Mouse (Mus musculus): Measurements from ENCODE around the gene Sptlc2.
"Not testable (repeated sequence)": the region's sequence is repeated elsewhere in the genome, so short reads cannot be mapped to it uniquely, and the experiment has no call there.

Sptlc2 gene

DNA sequence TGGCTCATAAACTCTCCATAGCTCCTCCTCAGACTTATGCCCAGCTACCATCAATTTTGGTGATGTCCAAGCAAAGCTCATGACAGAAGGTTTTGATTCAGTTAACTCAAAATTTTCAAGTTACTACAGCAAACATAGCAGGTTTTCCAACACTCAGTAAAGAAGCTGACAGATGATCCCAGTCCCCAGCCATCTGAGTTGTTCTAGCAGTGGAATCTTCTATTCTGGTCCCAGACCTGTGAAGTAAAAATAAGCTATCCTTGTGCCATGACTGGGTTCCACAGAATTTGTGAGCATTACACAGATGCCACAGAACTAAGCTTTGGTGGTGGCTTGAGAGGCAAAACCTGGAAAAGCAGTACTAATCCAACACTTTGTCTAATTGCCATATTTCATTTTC lies 54.4 kb downstream of the Sptlc2 start:
- intact Hi-C loops (cut with DNase I), result loop anchor here (5.0 to 10.0 kb wide), 2 partner anchors 66 to 199 kb away; partner anchors contain the start of genes Ahsa1 and Vipas39

DNA sequence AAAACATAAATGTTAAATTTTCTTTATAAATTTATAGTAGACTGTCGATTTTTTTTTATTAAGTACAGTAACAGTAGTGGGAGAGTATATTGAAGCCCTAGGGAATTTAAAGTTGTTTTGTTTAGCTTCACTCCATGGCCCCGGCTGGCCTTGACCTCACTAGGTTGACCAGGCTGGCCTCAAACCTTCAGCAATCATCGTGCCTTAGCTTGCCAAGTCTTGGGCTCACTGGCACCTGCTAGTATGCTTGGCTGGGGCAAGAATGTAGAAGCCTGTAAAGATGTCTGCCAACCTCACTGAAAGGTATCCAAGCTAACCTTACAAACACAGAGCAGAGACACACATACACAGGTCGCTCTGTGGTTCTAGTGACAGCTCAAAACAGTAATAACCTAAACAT lies 55.6 kb downstream of the Sptlc2 start:
- intact Hi-C loops (cut with DNase I), result loop anchor here (5.0 to 10.0 kb wide), 2 partner anchors 65 to 198 kb away; partner anchors contain the start of genes Ahsa1 and Vipas39

DNA sequence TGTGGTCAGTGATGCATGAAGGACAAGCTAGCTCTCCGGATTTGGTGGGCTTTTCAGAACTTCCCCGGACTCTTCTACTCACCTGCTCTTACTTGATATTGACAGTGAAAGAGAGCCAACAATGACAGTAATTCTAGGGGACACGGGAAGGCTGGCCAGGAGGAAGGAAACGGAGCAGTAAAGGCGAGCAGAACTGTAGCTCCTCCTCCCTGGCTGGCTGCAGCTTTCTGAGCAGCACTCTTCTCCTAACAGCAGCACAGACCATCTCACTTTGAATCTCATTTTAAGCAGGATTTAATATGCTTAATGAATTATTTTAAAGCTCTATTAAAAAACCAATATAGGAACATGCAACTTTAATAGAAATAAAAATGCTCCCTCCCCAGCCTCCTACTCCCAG lies 56.2 kb downstream of the Sptlc2 start:
- intact Hi-C loops (cut with DNase I), result loop anchor here (5.0 to 10.0 kb wide), 2 partner anchors 65 to 197 kb away; partner anchors contain the start of genes Ahsa1 and Vipas39

DNA sequence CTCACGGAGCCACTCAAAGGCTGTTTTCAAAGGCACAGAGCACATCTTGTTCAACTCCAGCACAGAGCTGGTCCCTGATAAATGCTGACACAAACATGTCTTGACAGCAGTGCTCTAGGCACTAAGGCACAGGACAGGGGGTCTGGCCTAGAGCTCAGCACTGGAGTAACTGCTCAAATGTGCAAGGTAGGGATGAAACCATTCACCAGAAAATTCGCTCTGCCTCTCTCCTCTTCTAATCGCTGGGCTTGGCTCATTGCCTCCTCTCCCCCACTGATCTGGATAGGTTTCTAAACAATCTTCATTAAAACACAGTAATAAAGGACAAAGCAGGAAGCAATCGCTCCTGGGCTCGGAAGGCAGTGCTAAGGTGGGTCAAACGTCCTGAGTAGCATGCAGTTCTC lies 57.1 kb downstream of the Sptlc2 start:
- intact Hi-C loops (cut with DNase I), result loop anchor here (5.0 to 10.0 kb wide), 2 partner anchors 64 to 196 kb away; partner anchors contain the start of genes Ahsa1 and Vipas39

DNA sequence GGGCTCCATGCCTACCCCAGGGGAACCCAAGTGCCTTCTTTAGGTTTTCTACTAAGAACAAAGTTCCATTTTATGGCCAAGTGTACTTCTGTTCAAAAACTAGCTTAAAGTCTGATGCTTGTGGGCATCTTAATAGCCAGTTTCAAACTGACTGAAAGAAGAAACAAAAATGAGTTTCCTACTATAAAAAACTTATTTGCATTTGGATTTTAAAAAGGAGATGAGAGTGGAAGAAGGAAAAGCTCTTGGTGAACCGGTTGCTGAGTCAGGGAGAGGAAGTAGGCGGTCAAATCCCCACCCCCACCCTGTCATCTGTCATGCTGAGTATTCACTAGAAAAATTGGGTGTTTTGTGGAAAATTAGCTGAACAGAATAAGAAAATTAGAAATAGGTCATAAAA lies 57.9 kb downstream of the Sptlc2 start:
- intact Hi-C loops (cut with DNase I), result loop anchor here (5.0 to 10.0 kb wide), 2 partner anchors 63 to 195 kb away; partner anchors contain the start of genes Ahsa1 and Vipas39

DNA sequence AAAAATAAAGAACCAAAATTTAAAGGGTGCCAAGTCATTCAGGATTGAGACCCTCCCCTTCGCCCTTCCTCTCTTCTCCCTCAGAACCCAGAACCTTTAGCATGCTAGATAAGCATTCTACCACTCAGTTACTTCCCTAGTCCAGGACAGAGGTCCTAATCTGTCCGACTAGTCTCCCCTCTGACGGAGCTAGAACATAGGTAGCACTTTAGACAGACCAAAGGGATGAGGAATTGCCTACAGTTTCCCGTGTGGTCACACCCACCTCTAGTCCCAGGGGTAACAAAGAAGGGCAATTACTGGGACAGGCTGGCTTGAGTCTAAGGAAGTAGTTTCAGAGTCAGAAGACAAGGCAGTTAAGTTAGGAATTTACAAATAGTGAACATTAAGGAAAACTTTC lies 60.1 kb downstream of the Sptlc2 start:
- intact Hi-C loops (cut with DNase I), result no loop called here

DNA sequence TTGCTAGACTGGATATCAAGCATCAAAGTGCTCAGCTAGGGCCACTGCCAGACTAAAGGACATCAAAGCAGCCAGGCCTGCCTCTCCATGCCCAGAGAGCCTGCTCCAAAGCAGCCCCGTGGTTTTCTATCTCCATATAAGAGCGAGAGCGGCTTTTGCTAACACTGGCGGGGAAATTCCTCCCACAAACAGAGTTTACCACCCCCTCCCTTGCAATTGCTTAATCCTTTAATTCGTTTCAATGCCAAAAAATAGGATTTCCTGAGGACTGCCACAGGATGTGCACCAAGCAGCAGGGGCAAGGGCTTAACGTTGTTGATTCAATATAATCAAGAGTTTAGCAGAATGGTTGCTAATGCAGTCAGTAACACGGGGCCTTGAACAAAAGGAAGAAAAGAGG lies 60.5 kb downstream of the Sptlc2 start:
- intact Hi-C loops (cut with DNase I), result no loop called here

DNA sequence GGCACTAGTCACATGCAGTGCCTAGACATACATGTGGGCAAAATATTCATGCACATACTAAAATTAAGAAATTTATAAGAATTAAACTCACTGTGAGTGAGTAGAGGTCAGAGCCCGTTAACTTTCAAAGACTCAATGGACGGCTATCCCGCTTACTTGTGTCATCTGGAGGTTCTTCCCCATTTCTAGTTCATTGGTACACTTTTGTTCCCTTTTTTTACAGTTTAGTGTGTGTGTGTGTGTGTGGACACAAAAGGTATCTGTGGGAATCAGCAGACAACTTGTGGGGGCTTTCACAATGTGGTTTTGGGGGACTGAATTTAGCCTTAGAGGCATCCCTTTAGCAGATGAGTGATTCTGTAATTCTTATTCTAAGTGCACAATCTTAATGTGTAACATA lies 62.7 kb downstream of the Sptlc2 start:
- intact Hi-C loops (cut with DNase I), result no loop called here

DNA sequence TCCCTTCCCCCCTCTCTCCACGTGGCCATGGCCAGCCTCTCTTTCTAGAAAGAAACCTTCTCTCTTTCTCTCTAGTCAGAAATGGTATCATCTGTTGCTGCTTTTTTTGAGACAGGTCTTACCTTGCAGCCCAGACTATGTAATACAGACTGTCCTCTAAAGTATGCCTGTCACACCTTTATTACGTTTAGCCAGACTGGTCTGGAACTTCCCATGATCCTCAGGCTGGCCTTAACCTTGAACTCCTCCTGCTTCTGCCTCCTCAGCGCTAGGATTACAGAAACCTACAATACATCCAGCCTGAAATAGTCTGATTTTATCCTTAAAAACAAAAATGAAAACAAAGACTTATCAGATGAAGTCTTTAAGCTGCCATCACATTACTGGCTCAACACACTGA lies 68.9 kb downstream of the Sptlc2 start:
- intact Hi-C loops (cut with DNase I), result loop anchor here (5.0 kb wide), 1 partner anchor 42 kb away; no protein-coding TSS in a partner anchor

DNA sequence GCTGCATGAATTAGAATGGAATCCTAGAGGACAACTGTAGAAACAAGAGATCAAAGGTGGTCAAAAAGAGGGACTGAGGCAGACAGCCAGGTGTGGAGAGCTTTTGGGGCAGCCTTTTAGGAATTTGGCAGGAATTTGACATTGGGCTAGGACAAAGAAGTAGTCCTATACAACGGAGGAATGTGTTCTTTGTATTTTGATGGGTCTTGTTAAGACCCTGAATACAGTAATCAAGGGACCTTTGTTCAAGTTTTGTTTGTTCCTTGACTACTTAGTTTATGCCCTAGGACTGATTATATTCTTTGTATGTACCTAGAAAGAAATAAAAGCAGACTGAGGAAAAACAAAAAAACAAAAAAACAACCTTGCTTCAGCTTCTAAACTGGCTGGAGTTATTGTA lies 70.2 kb downstream of the Sptlc2 start:
- intact Hi-C loops (cut with DNase I), result loop anchor here (5.0 kb wide), 1 partner anchor 41 kb away; no protein-coding TSS in a partner anchor

DNA sequence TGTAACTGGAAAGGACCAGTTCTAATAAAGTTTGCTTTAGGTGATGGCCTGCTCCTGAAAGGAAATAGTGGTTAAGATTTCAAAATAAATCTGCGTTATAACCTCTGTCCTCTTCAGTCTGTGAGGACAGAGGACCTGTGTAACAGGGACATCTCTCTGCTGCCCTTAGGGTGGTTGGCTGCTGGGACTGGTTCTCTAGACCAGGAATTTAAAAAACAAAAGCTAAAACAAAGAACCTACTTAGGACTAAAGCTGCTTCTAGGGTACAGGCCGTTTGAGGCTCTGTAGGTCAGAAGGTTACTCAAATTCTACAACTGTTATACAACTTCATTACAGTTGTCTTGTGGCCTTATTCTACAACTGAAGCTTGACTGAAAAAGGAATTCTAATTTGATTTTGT lies 75.1 kb downstream of the Sptlc2 start:
- intact Hi-C loops (cut with DNase I), result no loop called here

DNA sequence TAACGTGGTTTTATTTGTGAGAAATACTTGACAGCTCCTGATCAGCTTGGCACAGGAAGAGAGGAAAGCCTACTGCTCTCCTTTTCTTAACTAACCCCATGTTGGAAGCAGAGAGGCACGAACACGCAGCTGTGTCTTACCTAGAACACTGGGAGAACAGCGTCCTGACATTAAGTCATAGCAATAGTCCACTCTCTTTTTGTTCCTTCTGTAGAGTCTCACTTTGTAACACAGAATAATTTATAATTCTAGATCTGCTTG lies 81.6 kb downstream of the Sptlc2 start:
- intact Hi-C loops (cut with DNase I), result not testable (repeated sequence)

DNA sequence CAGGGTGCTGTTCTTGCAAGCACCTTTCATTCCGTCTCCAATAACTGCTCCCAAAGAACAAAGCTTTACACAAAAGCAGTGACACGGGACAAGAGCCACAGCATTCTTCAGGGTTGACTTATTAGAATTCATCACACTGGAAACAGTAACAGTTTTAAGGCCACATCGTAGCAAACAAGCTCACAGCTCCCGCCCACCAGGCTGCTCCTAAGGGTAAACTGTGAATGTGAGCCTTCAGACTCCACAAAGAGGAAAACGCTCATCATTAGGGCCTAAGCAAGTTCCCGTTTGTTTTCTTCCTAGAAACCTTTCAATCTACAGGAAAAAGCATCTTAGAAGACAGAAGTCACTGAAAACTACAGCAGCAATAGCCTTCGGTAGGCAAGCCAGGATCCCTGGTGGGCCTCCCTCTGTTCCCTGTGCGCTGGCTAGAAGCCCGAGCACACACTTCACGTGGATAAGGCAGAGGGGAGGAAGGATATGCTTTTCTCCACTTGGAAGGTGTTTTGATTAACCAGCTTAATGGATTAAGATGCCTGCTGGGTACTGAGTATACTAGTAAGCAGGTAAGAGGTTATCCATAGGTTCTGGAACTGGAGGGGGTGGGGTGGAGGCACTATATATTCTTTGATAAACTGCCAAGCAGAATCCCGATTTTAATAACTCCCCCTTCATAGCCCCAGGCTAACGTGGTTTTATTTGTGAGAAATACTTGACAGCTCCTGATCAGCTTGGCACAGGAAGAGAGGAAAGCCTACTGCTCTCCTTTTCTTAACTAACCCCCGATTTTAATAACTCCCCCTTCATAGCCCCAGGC lies 82.2 kb downstream of the Sptlc2 start:
- intact Hi-C loops (cut with DNase I), result no loop called here

DNA sequence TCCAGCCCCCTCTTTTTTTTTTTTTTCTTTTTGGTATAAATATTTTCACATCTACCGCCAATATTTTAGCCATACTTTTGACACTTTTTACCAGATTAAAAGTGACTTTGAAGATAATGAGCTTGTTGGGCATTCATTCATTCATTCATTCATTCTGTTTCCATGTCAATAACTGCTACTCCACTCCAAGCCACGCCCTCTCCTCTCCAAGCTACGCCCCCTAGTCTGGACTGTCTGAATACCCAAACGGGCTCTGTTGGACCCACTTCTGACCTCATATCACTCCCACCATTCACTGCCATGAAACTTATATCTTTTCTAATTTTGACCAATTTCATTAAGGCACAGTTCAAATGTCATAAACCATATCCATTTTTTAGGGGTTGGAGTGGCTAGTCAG lies 87.0 kb downstream of the Sptlc2 start:
- intact Hi-C loops (cut with DNase I), result no loop called here

DNA sequence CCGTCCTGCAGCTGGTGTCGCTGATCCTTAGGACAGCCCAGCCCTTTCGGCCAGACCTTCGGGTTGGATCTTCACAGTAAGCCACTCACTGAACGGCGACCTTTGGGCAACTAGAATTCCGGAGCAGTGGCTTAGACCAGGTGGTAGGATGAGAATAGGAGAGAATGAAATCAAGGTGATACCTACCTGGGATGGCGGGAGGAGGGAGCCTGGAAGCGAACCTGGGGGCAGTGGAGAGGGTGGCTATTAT lies 87.8 kb downstream of the Sptlc2 start:
- intact Hi-C loops (cut with DNase I), result no loop called here

DNA sequence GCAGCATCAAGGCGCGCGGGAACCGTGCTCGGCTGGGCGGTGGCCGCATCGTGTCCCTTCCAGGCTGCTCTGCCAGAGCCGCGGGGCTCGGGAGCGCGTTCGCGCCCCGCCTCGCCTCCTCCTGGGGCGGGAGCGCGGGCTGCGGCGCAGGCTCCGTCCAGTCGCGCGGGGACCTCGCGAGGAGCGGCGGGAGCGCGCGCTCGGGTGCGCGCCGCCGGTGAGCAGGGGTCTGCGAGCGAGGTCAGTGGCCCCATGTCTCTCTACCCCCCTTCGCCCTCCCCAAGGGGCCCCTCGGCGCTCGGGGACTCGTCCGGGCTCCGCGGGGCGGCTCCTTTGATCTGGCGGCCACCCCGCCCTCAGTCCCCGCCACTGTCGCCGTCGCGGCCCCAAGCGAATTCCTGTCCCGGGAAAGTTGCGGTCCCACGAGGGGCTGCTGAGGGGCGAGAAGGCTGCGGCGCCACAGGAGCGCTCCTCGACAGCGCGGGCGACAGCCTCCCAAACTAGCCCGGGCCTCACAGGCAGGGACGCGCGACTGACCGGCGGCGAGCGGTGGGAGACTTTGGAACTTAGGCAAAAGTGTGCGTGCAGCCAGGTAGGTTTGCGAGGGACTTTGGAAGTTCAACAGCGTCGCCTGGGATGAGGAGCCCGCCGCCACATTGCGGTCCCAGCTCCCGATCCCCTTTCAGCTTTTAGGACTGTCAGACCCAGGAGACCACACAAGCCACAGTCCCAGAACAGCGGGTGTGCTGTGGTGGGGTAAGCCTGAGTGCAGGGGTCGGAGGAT lies 88.3 kb downstream of the Sptlc2 start, which contains the start of gene Ism2:
Gene Ism2 (minus strand): TSS at position 49 of the 784 bp plus-strand sequence.
- intact Hi-C loops (cut with DNase I), result no loop called here

DNA sequence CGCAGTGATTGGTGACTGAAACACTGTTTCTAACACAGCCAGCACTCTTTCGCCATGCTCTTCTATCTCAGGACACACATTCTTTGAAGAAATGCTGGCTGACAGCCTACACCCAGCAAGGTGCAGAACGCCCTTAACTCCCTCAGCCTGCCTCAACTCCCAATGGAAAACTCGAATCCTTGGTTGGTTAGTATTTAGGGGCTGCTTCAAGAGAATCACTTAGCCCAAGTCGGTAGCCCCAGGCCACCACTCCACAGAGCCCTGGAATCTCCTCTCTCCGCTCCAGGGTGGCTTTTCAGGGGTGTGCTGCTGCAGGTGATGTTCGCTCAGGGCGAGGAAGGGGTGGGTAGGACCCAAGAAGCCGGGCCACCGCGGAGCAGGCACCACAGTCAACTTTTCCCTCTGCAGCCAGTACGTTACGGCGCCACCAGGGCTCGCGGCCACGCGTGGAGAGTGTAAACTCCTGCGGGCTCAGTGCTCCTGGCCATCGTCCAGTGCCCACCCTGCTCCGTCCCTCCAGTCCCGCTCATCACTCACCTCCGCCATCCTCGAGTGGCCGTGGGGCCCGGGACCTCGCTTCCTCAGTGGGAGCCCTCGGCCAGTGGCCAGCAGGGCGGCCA lies 89.0 kb downstream of the Sptlc2 start:
- intact Hi-C loops (cut with DNase I), result no loop called here

DNA sequence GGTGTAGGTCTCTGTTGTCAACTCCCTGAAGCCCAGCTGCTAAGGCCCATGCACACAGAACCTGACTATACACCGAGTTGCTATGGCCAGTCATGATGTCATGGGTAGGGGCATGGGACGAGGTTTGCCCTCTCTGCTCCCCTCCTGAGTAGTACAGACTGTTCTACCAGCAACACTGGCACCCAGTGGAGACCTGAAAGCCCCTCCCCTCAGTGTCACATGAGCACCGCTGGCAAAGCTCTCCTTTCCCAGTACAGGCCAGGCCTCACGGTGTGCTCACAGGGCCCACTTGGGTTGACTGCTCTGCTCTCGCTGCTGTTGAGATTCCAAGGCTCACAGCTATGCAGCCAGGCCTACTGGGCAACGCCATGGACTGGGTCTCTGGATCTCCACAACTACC lies 94.2 kb downstream of the Sptlc2 start:
- intact Hi-C loops (cut with DNase I), result no loop called here

DNA sequence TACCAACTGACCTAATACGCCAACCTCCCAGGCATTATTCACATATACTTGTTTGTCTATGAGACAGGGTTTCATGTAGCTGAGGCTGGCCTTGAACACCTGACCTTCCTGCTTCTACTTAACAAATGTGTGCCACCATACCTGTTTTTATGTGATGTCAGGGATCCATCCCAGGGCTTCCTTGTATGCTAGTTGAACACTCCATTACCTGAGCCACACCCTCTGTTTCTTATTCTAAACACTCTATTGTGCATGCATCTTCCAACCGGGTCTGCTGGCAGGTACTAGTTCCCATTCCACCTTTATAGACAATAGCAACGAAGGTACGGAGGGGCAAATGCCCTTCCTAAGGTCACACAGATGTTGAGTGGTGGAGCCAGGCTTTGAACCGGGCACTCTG lies 99.1 kb downstream of the Sptlc2 start:
- intact Hi-C loops (cut with DNase I), result no loop called here

DNA sequence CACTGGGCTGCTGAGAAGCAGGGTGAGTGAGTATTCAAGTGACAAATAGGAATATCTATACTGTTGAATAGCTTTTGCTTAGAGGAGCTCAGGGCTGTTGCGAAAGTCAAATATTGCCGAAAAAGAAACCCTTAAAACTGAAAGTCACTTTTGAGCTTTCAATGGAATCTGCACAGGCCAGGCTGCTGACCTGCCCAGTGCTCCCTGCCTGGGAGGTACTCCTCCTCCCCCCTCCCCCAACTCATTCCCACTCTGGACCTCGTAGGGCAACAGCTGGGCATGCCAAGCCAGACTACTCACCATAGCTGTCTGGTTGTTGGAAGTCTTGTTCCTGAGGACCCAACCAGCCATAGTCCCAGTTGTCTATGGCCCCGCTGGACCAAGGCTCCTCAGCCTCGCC lies 103.4 kb downstream of the Sptlc2 start:
- intact Hi-C loops (cut with DNase I), result no loop called here

DNA sequence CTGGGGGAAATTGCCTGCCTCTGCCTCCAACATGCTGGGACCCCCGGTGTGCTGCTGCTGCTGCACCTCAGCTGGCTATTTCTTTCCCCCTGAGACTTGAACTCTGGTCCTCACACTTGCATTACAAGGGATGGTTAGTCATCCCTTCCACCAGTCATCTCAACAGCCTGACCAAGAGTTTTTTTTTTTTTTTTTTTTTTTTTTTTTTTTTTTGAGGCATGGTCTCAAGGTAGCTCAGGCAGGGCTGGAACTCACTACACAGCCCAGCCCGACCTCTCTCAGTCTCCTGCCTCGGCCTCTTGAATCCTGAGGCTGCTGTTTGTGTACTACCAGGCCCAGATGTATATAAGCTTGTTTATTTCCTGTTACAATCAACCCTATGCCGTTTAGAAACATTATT lies 103.9 kb downstream of the Sptlc2 start:
- intact Hi-C loops (cut with DNase I), result no loop called here

DNA sequence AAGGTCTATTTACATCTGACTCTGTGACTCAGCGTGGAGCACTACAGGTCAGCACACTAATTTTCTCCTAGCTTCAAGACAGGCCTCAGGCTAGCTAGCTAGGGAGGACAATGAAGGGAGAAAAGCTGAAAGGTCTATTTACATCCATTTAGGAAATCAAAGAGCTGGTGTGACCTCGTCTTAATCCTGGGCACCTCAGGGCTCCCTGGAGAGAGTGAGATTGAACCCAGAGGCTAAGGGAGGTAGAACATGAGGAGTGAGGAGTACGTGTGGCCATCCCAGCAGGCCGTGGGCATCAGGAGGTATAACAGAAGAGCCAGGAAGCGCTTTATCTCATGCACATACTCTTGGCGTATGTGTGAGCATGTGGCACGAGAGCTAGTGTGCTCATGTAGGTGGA lies 104.4 kb downstream of the Sptlc2 start:
- intact Hi-C loops (cut with DNase I), result no loop called here
